Mouse (Mus musculus) spleen, adult 12 weeks (tissue): ENCODE data around the gene Igfbp5.

Experiments used
- DNase-seq: peaks from one replicate; pipeline ENCODE4 v3.0.0; 2022; ENCODE audit warnings: low spot score

The Igfbp5 gene

GRCm38 (mm10) chr1:72842666-72843459 is 31.8 kb downstream of the Igfbp5 start:
- no peak for DNase-seq

- no peak for DNase-seq
These were observed 34.9 kb downstream of the Igfbp5 start for GRCm38 (mm10) chr1:72839791-72840190.

GRCm38 (mm10) chr1:72839356-72839755 is 35.3 kb downstream of the Igfbp5 start:
- DNase-seq = no peak

DNA sequence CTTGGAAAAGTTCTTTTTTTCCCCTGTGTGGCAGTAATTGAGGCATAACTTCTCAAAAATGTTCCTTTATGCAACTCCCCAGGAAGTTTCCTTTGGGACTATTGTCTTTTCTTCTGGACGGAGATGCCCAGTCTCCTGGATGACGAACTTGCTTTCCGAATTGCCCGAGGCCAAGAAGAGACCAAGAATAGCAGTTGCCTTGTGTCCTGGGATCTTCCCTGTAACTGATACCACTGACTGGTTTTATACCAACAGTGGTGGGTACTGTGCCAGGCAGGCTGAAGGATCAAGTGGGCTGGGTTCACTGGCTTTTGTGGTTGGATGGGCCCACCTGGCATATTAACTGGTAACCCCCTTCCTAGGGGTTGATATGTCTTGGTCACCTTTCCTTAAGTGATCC is 41.1 kb downstream of the Igfbp5 start:
- no peak for DNase-seq

- no peak for DNase-seq
These were observed 42.0 kb downstream of the Igfbp5 start for GRCm38 (mm10) chr1:72832715-72833153.

GRCm38 (mm10) chr1:72830485-72830884 is 44.2 kb downstream of the Igfbp5 start:
- DNase-seq = no peak

DNA sequence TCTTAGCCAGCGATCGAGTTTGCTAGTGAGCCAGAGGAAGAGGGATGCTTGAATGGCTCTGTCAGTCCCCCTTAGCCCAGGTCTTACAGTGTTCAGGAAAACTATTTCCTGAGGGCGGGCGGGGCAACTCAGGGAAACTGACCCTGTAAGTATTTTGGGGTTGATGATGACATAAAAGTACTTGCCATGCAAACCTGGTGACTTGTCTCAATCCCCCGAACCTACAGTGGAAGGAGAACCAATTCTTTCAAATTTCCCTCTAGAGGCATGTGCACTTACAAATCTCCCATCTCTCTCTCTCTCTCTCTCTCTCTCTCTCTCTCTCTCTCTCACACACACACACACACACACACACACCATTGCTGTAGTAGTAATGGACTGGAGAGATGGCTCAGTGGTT is 45.8 kb downstream of the Igfbp5 start:
- DNase-seq = no peak

GRCm38 (mm10) chr1:72827411-72828315 is 47.0 kb downstream of the Igfbp5 start:
- no peak for DNase-seq

GRCm38 (mm10) chr1:72826931-72827330 is 47.8 kb downstream of the Igfbp5 start:
- DNase-seq = no peak

GRCm38 (mm10) chr1:72826446-72826845 is 48.2 kb downstream of the Igfbp5 start:
- no peak for DNase-seq

DNA sequence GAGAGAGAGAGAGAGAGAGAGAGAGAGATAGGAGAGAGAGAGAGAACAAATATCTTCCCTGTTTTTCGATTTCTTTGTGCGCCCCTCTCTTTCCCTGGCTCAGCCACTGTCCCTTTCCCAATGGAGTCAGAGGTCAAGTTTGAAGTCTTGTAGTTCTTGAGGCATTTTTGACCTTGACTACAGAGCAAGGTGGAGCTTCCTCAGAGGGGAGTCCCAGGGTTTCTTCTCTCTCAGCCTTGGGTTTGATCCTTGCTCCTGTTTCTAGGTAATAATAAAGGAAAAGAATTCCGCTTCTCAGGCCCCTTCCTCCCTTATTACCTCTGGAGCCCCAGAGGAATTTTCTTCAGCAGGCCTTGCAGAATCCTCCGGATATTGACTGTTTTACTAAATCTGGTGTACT is 48.8 kb downstream of the Igfbp5 start:
- DNase-seq = no peak

DNA sequence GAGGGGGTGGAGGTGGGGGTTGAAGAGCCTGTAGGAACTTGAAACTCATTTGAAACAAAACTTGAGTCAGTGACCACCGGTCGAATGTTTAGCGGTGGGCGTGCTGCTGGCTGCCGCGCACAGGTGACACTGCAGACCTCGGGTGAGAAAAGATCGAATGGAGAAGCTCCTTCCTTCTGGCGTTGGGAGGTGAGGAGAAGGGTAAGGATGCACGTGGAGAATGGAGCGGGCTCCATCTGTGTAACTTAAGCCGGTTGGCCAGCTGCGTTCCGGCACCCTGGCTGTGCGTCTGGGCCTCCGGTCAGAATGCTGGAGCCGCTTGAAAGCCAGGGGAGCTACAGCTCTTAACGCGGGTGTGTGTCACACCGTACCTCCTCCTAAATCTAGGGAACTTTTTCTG is 49.4 kb downstream of the Igfbp5 start:
- DNase-seq = no peak

GRCm38 (mm10) chr1:72824707-72825101 is 50.0 kb downstream of the Igfbp5 start:
- no peak for DNase-seq

DNA sequence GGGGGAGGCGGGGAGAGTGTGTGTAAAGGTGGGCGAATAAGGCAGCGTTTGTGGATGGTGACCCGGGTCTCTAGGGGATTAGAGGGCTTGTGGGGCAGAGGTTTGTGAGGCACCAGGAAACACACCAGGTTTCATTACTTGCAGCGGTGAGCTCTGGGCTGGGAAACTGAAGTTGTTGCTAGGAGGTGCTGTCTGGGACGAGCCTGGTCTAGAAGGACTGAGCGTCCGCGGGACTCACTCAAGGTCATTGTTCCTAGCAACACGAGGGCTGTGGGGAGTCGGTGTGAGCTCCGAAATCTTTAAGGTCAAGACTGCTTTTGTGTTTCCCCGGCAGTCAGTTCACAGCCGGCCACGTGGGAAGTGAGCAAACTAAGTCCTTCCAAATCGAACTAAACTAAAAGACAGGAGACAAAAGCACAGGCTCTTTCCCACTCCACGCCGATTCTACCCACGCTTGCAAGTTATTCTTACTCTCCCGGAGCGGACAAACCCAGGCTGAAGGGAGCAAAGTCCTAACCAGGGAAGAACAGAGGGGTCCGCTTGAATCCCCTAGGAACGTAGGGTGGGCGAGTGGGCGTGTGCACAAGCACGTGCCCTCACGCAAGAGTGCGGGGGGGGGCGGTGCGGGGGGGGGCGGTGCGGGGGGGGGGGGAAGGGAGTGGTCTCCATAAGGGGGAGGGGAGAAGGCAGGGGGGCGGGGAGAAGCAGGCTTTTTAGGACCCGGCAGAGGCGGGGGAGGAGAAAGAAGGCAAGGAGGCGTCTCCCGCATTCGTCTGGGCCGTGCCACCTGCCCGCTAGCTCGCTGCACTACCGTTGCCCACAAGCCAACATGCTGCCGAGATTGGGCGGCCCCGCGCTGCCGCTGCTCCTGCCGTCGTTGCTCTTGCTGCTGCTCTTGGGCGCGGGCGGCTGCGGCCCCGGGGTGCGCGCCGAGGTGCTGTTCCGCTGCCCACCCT is 50.7 kb downstream of the Igfbp5 start, which contains the start of gene Igfbp2:
TSS of gene Igfbp2 (plus strand) at position 753 of the 956 bp plus-strand sequence.
- no peak for DNase-seq

GRCm38 (mm10) chr1:72822893-72823292 is 51.8 kb downstream of the Igfbp5 start:
- no peak for DNase-seq

- DNase-seq = no peak
These were observed 54.7 kb downstream of the Igfbp5 start for GRCm38 (mm10) chr1:72819995-72820394.

DNA sequence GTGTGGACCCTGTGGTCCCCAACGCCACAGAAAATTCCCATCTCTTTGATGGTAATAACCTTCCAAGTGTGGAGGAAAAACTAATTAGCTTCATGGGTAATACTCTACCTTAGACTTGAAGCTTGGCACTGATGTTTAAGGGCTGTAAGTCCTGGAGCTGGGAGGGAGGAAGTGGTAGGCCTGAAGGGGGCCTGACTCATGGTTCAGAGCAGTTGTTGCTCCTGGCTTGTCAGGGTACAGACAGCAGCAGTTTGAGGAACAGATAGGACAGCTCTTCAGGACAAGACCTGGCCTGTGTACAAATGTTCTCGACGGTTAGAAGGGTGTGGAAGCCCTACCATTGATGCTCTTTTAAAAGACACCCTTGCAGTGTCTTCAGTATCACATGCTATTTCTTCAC is 59.1 kb downstream of the Igfbp5 start:
- no peak for DNase-seq

GRCm38 (mm10) chr1:72815184-72815583 is 59.5 kb downstream of the Igfbp5 start:
- DNase-seq = no peak

DNA sequence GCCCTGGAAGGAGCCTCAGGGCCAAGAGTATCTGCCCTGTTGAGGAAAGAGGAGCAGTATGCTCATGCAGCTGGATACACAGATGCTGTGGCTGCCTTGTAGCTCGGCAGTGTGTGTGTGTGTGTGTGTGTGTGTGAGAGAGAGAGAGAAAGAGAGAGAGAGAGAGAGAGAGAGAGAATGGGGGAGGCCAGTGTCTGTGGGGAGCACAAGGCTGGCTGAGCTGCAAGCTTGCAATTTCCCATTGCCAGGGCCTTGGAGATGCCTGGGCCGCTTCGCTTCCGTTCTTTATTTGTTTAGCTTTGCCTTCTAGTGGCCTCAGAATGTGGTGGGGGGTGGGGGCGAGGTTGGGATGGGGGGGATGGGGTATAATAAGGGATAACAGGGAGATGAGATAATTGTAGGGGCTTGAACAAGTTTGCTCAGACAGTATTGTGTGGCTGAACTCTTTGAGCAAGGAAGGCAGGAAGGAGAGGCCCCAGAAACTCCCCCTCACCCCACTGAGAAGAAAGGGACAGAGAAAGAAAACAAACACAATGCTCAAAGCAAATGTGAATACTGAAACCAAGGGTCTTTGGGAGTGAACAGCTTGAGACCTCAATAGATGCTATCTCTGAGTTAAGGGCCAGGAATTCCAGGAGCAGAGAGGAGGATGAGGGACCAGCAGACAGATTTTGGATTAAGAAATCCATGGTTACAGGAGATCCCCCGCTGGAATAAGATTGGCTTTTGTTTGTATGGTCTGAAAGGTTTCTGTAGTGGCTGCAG is 60.9 kb downstream of the Igfbp5 start:
- DNase-seq = no peak

DNA sequence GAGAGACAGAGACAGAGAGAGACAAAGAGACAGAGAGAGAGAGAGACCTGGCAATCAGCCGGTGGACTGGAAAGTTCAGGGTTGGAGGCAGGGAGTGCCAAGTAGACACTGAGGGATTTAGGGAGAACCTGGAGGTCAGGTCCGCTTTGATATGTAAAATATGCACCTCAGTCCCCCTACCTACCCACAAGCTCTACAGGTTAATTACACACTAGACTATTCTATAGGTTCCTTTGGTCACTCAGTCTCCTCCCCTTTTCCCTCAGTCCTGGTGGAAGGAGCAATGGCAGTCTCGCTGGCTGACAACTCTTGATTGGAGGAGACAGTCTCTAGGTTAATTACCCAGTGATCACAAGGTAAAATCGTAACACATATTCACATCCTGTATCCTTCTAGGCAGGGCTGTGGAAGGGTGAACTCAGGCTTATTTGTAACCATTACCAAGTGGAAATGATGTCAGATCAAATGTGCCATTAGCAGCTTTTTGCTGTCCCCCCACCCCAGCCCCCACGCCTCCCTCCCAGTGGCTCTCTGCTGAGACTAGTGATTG is 61.5 kb downstream of the Igfbp5 start:
- no peak for DNase-seq

GRCm38 (mm10) chr1:72811061-72811460 is 63.6 kb downstream of the Igfbp5 start:
- no peak for DNase-seq
